Mouse (Mus musculus) spleen, adult 12 weeks (tissue): Measurements from ENCODE around the gene Fbrsl1.

Source experiments
- DNase-seq: peaks from one replicate; pipeline ENCODE4 v3.0.0; 2022; ENCODE audit warnings: low spot score

The Fbrsl1 gene

DNA sequence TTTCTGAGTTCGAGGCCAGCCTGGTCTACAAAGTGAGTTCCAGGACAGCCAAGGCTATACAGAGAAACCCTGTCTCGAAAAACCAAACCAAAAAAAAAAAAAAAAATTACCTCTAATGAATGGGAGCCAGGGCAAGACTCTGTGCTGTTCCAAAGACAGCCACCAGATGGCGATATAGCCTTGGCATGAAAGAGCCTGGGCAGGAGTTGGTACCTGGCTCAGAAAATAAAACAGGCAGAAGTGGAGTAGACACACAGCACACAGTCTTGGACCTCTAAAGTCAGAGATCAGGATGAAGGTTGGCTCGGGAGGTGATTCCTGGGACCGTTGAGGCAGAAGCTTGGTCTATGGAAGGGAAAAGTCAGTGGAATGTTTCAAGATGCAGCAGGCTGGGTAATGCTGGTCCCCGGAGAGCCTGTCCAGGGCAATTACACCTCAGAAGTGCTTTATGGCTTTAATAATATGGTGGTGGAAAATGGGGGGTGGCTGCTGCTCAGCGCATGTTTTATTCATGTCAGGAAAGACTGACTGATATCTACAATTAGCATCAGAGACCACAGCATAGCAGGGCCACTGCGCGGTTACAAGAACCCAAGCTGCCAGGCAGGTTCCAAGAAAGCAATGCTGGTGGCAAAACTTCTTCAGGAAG, 90.6 kb downstream of the Fbrsl1 start:
- peak; percentile 60 for DNase-seq

DNA sequence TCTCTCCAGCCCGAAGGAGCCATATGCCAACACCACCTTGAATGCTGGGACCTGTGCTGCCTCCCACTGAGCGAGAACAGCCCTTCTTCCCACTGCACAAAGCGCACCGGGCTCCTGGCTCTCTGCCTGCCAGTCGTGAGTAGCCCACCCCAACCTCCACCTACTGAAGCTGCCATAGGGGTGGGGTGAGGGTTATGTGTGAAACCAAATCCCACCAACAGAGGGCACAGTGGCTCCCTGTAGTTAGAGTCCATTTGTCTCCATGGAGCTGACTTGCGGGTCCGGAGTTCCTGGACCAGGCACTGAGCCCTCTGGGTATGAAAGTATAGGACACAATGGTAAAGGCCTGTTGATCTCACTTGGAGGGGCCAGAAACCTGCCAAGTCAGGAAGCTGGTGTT, 93.6 kb downstream of the Fbrsl1 start:
- DNase-seq: no peak

DNA sequence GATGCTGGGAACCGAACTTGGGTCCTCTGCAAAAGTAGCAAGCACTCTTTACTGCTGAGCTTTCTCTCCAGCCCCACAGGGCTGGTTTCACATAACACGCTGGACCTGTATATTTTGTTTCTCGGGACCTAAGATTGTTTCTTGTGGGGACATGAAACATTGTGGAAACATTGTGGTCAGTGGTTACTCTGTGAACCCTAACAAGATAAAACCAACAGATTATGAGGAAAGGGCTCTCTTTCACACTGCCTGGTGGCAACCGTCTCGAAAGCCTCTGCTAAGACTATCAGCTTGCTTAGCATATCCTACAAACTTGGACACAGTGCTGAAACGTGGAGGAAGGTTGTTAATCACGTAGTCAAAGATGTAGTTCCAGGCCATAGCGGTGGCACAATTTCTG, 101.3 kb downstream of the Fbrsl1 start:
- no peak for DNase-seq

DNA sequence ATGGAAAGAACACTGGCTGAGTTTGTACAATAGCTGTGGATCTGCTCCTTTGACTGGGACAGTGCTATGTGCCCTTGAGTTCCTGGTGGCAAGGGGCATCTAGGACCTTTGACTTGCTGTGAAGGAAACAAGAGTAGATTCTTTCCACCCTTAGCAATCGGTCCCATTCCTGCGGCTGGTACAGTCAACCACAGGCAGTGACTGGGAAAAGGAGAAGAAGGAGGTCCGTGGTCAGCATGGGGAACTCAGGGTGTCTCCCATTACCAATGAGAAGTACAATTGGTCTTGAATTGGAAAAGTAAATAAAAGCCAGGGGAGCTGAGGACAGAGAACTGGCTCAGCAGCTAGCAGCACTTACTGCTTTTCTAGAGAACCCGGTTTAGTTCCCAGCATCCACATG, 102.8 kb downstream of the Fbrsl1 start:
- DNase-seq: no peak

DNA sequence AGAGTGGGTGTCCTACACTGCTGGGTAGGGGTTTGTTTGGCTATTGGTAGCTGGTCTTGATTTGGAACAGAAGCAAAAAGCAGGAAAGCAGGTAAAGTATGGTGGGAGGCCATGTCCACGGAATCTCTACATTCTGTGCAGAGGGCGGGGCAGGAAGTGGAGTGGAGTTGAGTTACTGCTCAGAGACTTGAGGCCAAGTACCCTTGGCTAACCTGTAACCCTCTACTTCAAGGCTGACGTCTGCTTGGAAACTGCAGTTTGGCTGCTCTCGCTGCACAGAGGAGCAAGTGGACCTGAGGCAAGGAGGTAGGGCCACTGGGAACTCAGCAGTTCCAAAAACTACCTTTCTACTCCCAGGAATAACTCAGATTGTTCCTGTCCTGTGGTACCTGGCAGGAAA, 103.8 kb downstream of the Fbrsl1 start, which contains the start of gene Lrcol1:
Gene Lrcol1, plus strand, starts transcription at position 207 of the 400 bp plus-strand sequence.
- no peak for DNase-seq

DNA sequence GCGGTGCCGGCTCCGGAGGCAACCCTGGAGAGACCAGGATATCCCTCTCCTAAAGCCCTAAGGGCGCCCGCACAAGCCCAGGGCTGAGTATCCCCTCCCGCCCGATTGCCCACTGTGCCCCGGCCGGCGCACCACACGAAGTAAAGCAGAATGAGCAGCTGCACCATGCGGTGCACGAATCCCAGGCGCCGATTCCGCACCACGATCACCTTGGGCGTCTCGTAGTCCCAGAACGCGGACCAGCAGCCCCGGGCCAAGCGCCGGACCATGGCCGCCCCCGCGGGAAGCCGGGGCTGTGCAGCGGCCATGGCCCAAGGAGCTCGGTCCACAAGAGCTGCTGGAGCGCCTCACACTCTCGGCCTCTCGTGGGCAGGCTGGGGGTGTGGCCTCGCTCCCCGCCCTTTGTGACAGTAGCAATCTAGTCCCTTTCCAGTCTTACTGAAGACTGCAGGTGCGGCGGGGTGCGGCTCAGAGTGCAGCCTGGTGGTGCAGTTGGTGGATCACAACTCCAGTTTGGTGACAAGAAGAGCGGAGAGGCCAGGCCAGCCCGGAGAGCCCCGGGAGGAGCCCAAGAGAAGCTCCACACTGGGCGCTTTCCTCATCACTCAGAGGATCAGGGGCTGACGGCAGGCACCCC, 105.5 kb downstream of the Fbrsl1 start, which contains the start of gene P2rx2:
Gene P2rx2, minus strand, starts transcription at position 565 of the 637 bp plus-strand sequence.
- DNase-seq: no peak

DNA sequence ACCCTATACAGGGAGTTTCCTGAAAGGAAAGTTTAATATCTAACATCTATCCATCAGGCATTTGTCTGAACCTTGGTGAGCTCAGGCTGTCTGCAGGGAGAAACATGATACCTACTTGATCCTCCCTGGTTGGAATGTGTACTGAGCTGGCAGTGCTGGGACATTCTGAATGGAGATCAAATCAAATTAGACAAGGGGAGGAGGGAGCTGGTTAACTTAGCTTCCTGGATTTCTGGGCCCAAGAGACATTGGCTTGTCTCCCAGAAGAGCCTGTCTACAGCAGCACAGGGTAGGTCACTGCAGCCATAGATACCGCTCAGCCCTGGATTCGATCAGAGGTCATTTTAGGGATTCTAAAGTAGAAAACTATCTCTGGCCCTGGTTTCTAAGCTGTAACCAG, 109.5 kb downstream of the Fbrsl1 start:
- no peak for DNase-seq

DNA sequence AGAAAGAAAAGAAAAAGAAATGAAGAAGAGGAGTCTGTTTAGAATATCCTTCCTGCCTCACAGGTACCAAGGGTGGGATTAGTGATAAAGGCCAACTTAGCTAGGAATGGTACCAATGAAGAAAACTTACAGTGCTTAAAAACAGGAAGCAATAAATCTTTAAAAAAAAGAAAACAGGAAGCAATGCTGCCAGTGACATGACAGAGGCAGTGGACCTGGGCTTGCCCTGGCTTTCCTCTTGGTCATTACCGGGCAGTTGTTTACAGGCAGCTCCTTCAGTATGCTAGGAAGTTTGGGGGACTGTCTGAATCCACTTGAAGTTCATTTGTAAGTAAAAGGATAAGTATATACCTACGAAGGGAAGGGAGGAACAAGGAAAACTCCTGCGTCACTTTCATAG, 117.8 kb downstream of the Fbrsl1 start:
- no peak for DNase-seq

DNA sequence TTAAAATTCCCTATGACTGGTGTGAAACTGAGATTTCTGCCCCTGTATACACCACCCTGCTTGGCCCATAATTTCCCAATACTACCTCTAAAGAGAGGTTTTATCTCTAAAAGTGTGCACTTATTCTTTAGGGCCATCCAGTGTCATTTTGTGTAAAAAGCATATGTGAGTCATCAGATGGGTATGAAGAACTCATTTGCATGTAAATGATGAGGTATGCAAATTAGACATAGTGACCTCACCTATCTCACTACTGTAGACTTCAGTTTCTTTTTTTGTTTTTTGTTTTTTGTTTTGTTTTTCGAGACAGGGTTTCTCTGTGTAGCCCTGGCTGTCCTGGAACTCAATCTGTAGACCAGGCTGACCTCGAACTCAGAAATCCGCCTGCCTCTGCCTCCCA, 135.2 kb downstream of the Fbrsl1 start:
- no peak for DNase-seq
